Comparison of ENCODE assay signal across 19 mouse cellular contexts in the genomic region with DNA sequence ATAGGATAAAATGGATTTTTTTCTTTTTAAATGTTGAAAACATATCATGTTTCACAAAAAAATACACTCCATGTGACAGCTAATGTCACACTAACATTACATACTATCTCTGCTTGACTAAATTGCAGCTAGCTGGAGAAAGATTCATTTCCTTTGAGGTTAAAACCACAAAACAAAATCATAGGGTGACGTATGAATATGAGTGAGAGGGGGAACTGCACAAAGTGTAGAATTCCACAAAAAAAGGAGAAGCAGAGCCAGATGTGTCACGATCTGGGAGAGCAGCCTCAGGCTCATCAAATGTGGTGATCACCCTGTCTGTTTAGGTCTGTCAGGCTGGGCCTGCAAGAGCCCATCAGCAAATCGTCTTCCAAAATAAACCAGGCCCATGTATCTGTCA.
DNase-seq lines count a peak whose midpoint lies in the region; ATAC-seq and TF ChIP-seq lines count a peak whose summit lies in the region.
"Had no signal": no experiment of that assay in that cellular context is flagged by ENCODE, and none has a peak within 500 bp of the region (broad histone marks: within the 10 kb centered on the region; RNA-seq: fewer than 3 reads in every experiment).

No protein-coding gene starts in this region.

- TF ChIP-seq CTCF in layer of hippocampus, adult 2 months (conservative IDR thresholded peaks at IDR 0.05), result no peak
- no peak for TF ChIP-seq CTCF in hindbrain, postnatal 0 days (IDR thresholded peaks at IDR 0.05; ENCODE audit: low read depth)

- DNase-seq in heart, adult 18-20 months, result peak; percentile 3 to 17
- DNase-seq in heart, adult 8-10 months (ENCODE audit: low spot score), result no peak
- peak; percentile 6 to 7 for DNase-seq in kidney, postnatal 4 days
- DNase-seq in layer of hippocampus, adult 2 months (ENCODE audit: low spot score in 2 of 2), result no peak
- no peak for DNase-seq in hindbrain, postnatal 0 days (ENCODE audit: low spot score)
- DNase-seq: adrenal gland, postnatal 14 days; cerebellum, postnatal 14 days; forebrain, postnatal 0 days; gastrocnemius, postnatal 36 days; layer of hippocampus, adult 9-11 months; lung, adult 18-20 months; midbrain, embryonic 14.5 days; thymus, postnatal 25 days had no signal

- no peaks in the 10 kb centered on the region for H3K27me3 ChIP-seq in kidney, embryonic 16.5 days (ENCODE audit: insufficient read depth, low read length)
- no peaks in the 10 kb centered on the region for H3K27me3 ChIP-seq in embryonic facial prominence, embryonic 15.5 days
- H3K27me3 ChIP-seq in hindbrain, postnatal 0 days (ENCODE audit: insufficient read depth, low read length), result no peaks in the 10 kb centered on the region
- H3K27me3 ChIP-seq: kidney, embryonic 15.5 days; megakaryocyte, embryonic 14.5 days had no signal

- H3K4me2 ChIP-seq in kidney, embryonic 16.5 days (replicated peaks; ENCODE audit: low read depth, low read length), result no peak overlapping the region
- H3K4me2 ChIP-seq in embryonic facial prominence, embryonic 15.5 days (replicated peaks), result no peak overlapping the region
- no peak overlapping the region for H3K4me2 ChIP-seq in hindbrain, postnatal 0 days (ENCODE audit: low read depth, low read length)
- H3K4me2 ChIP-seq: kidney, embryonic 15.5 days; liver, embryonic 11.5 days had no signal

- no peak overlapping the region for H3K4me3 ChIP-seq in kidney, embryonic 16.5 days (ENCODE audit: low read length)
- no peak overlapping the region for H3K4me3 ChIP-seq in embryonic facial prominence, embryonic 15.5 days (replicated peaks)
- H3K4me3 ChIP-seq in layer of hippocampus, adult 2 months, result no peak overlapping the region
- H3K4me3 ChIP-seq in hindbrain, postnatal 0 days (ENCODE audit: low read length), result no peak overlapping the region
- H3K4me3 ChIP-seq: erythroblast, embryonic 14.5 days; kidney, embryonic 15.5 days; megakaryocyte, embryonic 14.5 days had no signal

- no peak overlapping the region for H3K9ac ChIP-seq in kidney, embryonic 16.5 days (replicated peaks; ENCODE audit: low read length)
- H3K9ac ChIP-seq in embryonic facial prominence, embryonic 15.5 days, result no peak overlapping the region
- no peak overlapping the region for H3K9ac ChIP-seq in hindbrain, postnatal 0 days (replicated peaks; ENCODE audit: low read length)
- H3K9ac ChIP-seq: forebrain, postnatal 0 days; kidney, embryonic 15.5 days had no signal

- no peaks in the 10 kb centered on the region for H3K36me3 ChIP-seq in kidney, embryonic 16.5 days (ENCODE audit: insufficient read depth, low read length)
- H3K36me3 ChIP-seq in embryonic facial prominence, embryonic 15.5 days, result no peaks in the 10 kb centered on the region
- H3K36me3 ChIP-seq in hindbrain, postnatal 0 days (ENCODE audit: insufficient read depth, low read length), result no peaks in the 10 kb centered on the region
- H3K36me3 ChIP-seq: kidney, embryonic 15.5 days had no signal

- ATAC-seq in kidney, embryonic 16.5 days (ENCODE audit: low FRiP score, low TSS enrichment), result no peak
- ATAC-seq in embryonic facial prominence, embryonic 15.5 days (ENCODE audit: insufficient number of reproducible peaks, low FRiP score, low TSS enrichment, low read depth), result peak; percentile 69; the same call in 1 of the 2 replicates
- no peak for ATAC-seq in hindbrain, postnatal 0 days
- ATAC-seq: forebrain, postnatal 0 days had no signal

- peaks cover 5% of the 10 kb centered on the region; the same call in 1 of the 2 replicates for H3K4me1 ChIP-seq in kidney, embryonic 16.5 days (ENCODE audit: insufficient read depth, low read length)
- no peaks in the 10 kb centered on the region for H3K4me1 ChIP-seq in embryonic facial prominence, embryonic 15.5 days
- H3K4me1 ChIP-seq in hindbrain, postnatal 0 days (ENCODE audit: insufficient read depth, low read length), result no peaks in the 10 kb centered on the region
- H3K4me1 ChIP-seq: megakaryocyte, embryonic 14.5 days had no signal

- H3K27ac ChIP-seq in kidney, embryonic 16.5 days (ENCODE audit: low read length), result no peak overlapping the region
- H3K27ac ChIP-seq in embryonic facial prominence, embryonic 15.5 days (replicated peaks), result no peak overlapping the region
- H3K27ac ChIP-seq in layer of hippocampus, adult 2 months, result no peak overlapping the region
- H3K27ac ChIP-seq in hindbrain, postnatal 0 days, result no peak overlapping the region
- H3K27ac ChIP-seq: kidney, embryonic 15.5 days had no signal

- 28% methylated on average over 3 of the region's 3 CpGs for WGBS in kidney, embryonic 16.5 days
- WGBS in embryonic facial prominence, embryonic 15.5 days, result 9% methylated on average over 3 of the region's 3 CpGs
- 72% methylated on average over 3 of the region's 3 CpGs for WGBS in hindbrain, postnatal 0 days

- H3K9me3 ChIP-seq in kidney, embryonic 16.5 days (ENCODE audit: low read length), result no peaks in the 10 kb centered on the region
- H3K9me3 ChIP-seq in embryonic facial prominence, embryonic 15.5 days (replicated peaks), result no peaks in the 10 kb centered on the region
- no peaks in the 10 kb centered on the region for H3K9me3 ChIP-seq in hindbrain, postnatal 0 days (ENCODE audit: low read length)
- H3K9me3 ChIP-seq: kidney, embryonic 15.5 days; megakaryocyte, embryonic 14.5 days had no signal

Comparison
In these comparisons a context has a peak if more than half of its experiments do, and no peak if none do; other contexts are left out.
1. DNase-seq: peak in heart, adult 18-20 months (2 of 2) and kidney, postnatal 4 days (2 of 2); none in heart, adult 8-10 months (single experiment), layer of hippocampus, adult 2 months (0 of 2) and hindbrain, postnatal 0 days (single experiment).